Mouse (Mus musculus) heart, postnatal 10 days (tissue): Measurements from ENCODE around the gene Larp6. TPM values are rescaled to one million over a fixed set of nuclear protein-coding genes. Genes with fewer than 3 reads are reported as not detected.

Experiments used
- DNase-seq, 2 experiments: peaks; one replicate each; pipeline ENCODE4 v3.0.0; 2021
- intact Hi-C: fragments of 180-260 bp; cut with DNase I; formaldehyde crosslinking; loops from one replicate; pipeline ENCODE4 v1.15.1; 2025
- total RNA-seq, 2 experiments: library from RNA; stranded (reverse); gene quantifications; 2 replicates each; pipeline ENCODE4 v1.2.3; 2021

Gene Larp6
- total RNA-seq, 2 experiments from 2014 or later: 1.3 to 1.5 TPM

GRCm38 (mm10) chr9:60756258-60756657, 43.5 kb downstream of the Larp6 start:
- DNase-seq: peak; percentile 79 to 90
- intact Hi-C loops: loop anchor here (1.0 to 2.0 kb wide), 3 partner anchors 39 to 102 kb away; partner anchors contain the start of gene Uaca

- intact Hi-C loops: loop anchor here (1.0 to 2.0 kb wide), 3 partner anchors 38 to 101 kb away; partner anchors contain the start of gene Uaca
- peak; percentile 35 to 52 for DNase-seq
Observed at GRCm38 (mm10) chr9:60756866-60757740, 44.3 kb downstream of the Larp6 start.

- intact Hi-C loops: loop anchor here (2.0 kb wide), 2 partner anchors 37 to 59 kb away; partner anchors contain the start of gene Uaca
- peak; percentile 55 to 65 for DNase-seq
Observed at GRCm38 (mm10) chr9:60757817-60758216, 45.0 kb downstream of the Larp6 start.

- DNase-seq: peak; percentile 78 to 79
- intact Hi-C loops: no loop called here
Observed at GRCm38 (mm10) chr9:60759436-60760007, 46.7 kb downstream of the Larp6 start.

GRCm38 (mm10) chr9:60765181-60765580, 52.4 kb downstream of the Larp6 start:
- intact Hi-C loops: no loop called here
- DNase-seq: no peak

GRCm38 (mm10) chr9:60768393-60768792, 55.6 kb downstream of the Larp6 start:
- intact Hi-C loops: no loop called here

GRCm38 (mm10) chr9:60769711-60770111, 56.9 kb downstream of the Larp6 start:
- peak; percentile 22 to 31 for DNase-seq
- intact Hi-C loops: no loop called here

More at GRCm38 (mm10) chr9:60768393-60768792, 55.6 kb downstream of the Larp6 start:
- DNase-seq: peak; percentile 52 to 60

GRCm38 (mm10) chr9:60773713-60774112, 60.9 kb downstream of the Larp6 start:
- intact Hi-C loops: no loop called here
- no peak for DNase-seq

GRCm38 (mm10) chr9:60776899-60777298, 64.1 kb downstream of the Larp6 start:
- no peak for DNase-seq
- intact Hi-C loops: no loop called here

- intact Hi-C loops: no loop called here
- DNase-seq: no peak
Observed at GRCm38 (mm10) chr9:60782057-60782789, 69.4 kb downstream of the Larp6 start.

- no peak for DNase-seq
- intact Hi-C loops: no loop called here
Observed at GRCm38 (mm10) chr9:60785069-60785468, 72.3 kb downstream of the Larp6 start.

- no peak for DNase-seq
- intact Hi-C loops: no loop called here
Observed at GRCm38 (mm10) chr9:60787517-60788110, 74.8 kb downstream of the Larp6 start.

Other genes starting within 250 kb of the Larp6 start
- gene Thsd4, start 190.9 kb upstream of the Larp6 start, total RNA-seq: 10 to 100 TPM; 17.0 to 17.5 TPM
- gene Lrrc49, start 24.8 kb upstream of the Larp6 start, total RNA-seq: 1 to 10 TPM; 7.2 to 9.3 TPM
- 10 to 100 TPM; 46.7 to 47.4 TPM for gene Uaca, start 81.6 kb downstream of the Larp6 start, total RNA-seq